Mouse (Mus musculus): ENCODE data around the gene Cox6b2.
"Not testable (repeated sequence)": the region's sequence is repeated elsewhere in the genome, so short reads cannot be mapped to it uniquely, and the experiment has no call there.

Cox6b2 gene

DNA sequence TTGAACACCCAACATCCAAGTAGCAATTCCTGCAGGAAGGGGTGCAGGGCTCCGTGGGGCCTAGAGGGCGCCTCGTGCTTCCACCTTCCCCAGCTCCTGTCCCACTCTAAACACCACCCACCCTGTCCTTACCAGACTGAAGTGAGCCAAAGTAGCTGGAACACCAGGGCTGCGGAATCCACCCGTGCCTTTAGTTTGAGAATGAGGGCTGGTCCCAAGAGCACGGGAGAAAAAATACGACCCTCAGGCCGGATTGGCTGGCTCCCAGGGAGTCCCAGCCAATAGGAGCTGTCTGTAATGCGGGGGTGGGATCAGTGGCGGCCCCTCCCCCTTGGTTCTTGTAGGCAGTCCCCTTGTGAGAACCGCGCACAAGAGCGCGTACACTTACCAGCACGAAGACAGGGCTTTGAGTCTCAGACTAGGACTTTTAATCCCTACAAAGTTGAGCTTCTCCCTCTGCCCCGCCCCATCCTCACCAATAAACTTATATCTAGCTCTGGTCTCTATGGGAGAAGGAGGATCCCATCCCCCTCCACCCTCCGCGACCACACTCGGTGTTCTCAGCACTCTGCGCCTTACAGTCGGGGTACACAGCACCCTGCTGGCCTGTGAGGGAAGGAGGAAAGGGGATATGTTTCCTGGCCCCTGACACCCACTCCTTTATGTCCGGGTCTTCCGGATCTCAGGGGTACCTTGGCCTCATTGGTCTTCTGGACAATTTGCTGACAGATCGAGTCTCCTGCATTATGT lies at the start of gene Cox6b2:
Cox6b2 (minus strand) TSS at position 274 of the 750 bp plus-strand sequence.
- DNase-seq, result peak; percentile 94

GRCm38 (mm10) chr7:4802247-4802646 lies 49.4 kb upstream of the Cox6b2 start:
- DNase-seq, result no peak

- peak; percentile 44 for DNase-seq
Measured at GRCm38 (mm10) chr7:4795767-4796433, 43.0 kb upstream of the Cox6b2 start.

DNA sequence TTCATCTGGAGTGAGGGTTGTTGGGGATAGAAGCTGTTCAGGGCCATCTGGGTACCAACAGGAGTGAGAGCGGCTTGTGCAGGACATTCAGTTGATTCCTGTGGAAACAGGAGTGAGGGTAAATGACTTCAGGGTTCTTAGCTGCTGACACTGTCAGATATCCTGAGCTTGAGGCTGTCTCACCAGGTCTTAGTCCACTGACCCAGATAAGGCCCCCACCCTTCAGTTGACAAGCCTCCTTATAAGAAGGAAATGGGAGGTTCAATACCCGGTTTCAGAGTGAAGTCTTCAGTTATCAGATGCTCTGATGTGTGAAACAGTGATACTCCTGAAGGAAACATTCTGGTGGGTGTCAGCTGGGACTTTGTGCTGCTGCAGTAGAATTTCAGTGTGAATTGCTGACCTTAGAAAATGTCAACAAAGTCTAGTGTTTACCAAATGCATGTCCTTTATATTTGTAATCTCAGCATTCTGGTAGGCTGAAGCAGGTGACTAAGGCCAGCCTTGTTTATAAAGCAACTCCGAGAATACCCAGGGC lies 41.8 kb upstream of the Cox6b2 start:
- DNase-seq, result no peak

DNA sequence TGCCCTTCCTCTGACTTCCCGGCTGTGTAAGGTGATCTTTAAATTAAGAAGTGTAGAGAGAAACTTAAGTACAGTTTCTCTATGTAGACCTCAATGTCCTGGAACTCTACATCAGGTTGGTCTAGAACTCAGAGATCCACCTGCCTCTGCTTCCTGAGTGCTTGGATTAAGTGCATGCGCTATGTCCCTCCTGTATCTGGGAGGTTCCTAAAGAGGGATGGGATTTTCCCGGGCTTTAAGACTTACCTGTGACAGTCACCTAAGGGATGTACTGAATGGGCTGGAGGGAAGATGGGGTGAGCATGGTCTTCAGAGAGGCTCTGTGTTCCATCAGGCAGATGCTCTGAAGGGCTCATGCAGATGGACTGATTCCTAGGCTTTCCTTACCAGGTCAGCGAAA lies 40.8 kb upstream of the Cox6b2 start:
- DNase-seq, result no peak

- DNase-seq, result not testable (repeated sequence)
Measured at GRCm38 (mm10) chr7:4793248-4793647, 40.4 kb upstream of the Cox6b2 start.

DNA sequence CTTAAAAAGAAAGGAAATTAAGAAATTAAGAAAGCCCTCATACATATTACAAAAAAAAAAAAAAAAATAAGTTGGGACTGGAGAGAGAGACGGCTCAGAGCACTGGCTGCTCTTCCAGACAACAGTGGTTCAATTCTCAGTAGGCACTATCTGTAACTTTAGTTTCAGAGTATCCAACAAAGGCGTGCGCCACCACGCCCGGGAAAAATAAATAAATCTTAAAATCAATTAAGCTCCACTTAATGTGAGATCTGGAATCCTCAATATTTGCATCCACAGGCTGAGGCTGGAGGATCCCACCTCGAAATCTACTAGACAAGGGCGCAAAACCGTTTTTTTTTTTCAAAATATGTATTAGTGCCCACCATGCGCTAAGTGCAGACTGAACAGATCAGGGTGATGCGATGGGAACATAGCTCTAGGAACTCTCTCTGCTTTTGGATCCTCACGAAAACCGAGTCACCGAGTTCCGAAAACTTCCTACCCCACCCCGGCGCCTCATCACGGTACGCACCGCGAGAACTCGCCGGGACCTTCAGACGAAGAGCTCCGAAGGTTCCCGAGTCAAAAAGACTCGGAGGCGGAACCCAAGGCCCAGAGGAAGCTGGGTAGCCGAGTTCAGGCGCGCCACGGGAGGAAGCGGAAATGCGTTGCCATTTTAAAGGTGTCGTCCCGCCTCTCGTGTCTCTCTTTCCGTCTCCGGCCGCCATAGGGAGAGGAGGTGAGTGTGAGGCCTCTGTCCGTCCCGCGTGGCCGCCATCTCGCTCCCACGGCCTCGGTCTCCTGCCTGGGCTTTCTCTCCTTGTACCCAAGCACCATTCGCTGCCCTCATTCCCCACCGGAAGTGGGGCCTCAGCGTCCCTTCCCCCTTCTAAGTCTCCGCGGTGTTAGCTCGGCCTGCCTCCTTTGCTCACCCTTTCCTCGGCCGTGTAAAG lies 39.7 kb upstream of the Cox6b2 start, which contains the start of gene Rpl28:
Rpl28 (plus strand) TSS at position 597 of the 935 bp plus-strand sequence.
- DNase-seq, result peak; percentile 98

DNA sequence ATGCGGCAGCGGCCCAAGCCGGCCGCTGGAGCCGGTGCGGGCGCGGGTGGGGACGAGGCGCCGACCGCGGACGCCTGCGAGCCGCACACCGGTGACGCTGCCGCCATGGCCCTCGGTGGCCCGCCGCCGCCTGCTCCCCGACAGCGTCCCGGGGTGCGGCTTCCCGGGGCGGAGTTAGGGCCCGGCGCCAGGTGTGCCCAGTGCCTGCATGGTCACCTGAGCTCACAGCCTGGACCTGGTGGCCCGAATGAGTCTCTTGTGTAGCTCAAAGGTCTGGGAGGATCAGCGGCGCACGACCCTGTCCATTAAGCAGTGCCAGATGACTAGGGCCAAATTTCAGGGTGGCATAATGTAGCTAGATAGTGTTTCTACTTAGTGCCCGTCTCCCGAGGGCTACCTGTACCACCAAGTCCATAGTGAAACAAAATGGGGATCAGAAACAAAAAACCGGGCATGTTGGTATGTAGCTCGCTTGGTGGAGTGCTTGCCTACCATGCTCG lies 36.6 kb upstream of the Cox6b2 start, which contains the start of gene Tmem238:
Tmem238 (minus strand) TSS at position 221 of the 500 bp plus-strand sequence.
- DNase-seq, result peak; percentile 79

- DNase-seq, result peak; percentile 65
Measured at GRCm38 (mm10) chr7:4788499-4789435, 35.9 kb upstream of the Cox6b2 start.

GRCm38 (mm10) chr7:4783667-4784268 lies 30.9 kb upstream of the Cox6b2 start:
- DNase-seq, result no peak

DNA sequence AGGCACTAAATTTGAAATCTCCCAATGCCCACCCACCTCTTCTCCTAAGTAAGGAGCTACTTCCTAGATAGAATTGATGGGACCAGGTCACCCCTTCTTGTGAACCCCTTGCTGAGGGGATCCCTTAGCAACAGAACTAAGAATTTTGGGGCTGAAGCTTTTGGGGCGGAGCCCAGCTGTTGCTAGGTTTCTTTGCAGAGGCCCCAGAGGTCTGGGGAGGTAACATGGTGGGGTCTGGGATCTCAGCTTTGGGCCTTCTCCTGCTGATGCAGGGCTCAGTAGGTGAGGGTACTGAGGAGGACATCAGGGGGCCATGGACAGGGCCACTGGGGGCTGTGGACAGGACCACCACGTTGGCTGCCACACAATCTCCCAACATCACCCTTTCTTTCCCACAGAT lies 29.9 kb upstream of the Cox6b2 start, which contains the start of the genes Il11 and Tmem190:
Il11 (minus strand) TSS at position 101 of the 400 bp plus-strand sequence.
Tmem190 (plus strand) TSS at position 179 of the 400 bp plus-strand sequence.
- no peak for DNase-seq

- no peak for DNase-seq
Measured at GRCm38 (mm10) chr7:4782130-4782529, 29.2 kb upstream of the Cox6b2 start.

- DNase-seq, result no peak
Measured at GRCm38 (mm10) chr7:4779921-4780320, 27.0 kb upstream of the Cox6b2 start.

- no peak for DNase-seq
Measured at GRCm38 (mm10) chr7:4777851-4778637, 25.1 kb upstream of the Cox6b2 start.

DNA sequence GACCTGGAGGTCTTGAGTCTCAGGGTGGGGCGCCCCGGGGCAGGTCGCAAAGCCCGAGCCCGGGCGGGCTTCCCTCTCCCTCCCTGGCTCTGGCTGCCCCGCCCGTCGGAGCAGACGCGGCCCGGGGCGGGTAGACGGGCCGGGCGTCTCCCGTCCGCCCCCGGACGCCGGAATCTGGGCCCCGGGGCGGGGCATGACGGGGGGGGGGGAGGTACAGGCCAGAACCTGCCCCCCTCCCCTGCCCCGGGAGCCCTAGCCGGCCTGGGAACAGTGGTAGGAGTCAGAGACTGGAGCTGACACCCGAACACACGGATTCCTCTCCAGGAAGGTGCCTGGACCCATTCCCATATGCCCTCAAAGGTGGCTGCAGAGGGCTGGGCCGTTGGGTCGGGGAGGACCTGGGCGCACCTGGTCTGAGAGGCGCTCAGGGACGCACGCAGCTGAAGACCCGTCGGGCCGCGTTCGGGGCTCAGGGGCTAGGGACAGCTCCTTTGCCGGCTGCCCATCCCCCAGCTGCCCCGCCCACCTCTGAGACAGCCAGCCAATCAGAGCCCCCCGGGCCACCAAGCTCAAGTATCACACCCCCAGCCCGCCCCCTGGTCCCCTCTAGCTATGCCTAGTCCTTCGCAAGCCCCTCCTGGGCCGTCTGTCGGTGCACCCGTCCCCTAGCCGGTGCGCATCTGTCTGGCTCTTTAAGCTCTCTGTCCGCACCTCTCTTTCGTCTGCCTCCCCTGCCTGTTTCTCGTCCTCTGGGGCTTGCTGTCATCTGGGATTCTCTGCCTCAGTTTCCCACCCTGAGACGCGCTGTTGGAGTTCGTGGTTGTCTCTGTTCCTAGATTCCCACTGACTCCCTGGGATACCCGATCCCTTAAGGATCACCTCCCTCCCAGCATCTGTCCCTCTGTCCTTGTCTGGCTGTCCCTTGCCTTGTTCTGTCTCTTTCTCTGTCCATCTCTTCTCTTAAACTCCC lies 24.3 kb upstream of the Cox6b2 start:
- peak; percentile 75 for DNase-seq

DNA sequence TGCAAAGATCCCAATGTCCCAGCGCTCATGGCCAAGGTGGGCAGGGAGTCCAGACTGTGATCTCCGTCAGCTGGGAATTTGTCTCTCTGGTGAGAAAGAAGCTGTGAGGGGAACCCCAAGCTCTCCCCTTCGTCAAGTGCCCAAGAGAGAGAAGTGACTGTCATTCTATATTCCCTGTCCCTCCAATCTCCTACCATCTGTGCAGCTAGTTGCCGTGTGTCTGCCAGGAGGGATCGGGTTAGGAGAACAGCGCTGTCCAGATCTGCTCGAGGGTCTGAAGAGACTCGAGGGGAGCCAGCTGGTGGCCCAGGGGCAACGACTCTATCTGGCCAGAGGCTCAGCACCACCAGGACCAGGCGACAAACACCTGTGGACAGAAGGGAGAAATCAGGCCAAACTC lies 23.2 kb upstream of the Cox6b2 start:
- DNase-seq, result no peak

- no peak for DNase-seq
Measured at GRCm38 (mm10) chr7:4771202-4771601, 18.3 kb upstream of the Cox6b2 start, which contains the start of gene Fam71e2. Gene Fam71e2, minus strand, starts transcription at chr7:4771302.

DNA sequence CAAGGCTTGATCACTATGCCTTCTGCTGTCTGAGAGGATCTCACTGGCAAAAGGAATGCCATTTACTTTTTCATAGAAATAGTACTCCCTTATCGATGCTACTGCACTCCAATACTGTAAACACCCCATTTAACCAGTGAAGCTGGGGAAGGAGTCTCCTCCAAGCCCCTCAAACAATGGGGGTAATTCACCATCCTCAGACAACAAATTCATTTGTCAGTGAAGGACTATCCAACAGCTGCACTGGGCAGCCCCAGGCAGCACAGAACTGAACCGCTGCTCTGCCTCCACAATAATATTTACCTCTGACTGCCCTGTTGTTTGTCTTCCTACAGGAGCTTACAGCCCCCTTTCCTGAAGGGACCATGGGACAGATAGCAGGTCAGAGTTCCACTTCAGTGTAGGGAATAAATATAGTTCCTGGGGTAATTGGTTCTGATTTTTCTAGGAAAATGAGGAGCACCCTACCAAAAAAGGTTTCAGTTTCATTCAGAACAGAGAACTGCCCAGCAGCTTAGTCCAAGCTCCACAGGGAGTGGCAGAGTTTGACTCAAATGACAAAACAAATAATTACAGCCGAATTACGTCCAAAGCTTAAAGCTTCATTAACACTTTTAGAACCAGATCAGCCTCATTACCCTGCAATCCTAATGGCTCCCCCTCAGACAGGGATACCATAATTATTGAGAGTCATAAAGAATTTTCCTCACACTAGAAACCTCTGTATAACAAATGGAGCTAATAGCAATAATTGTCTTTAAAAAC lies 12.2 kb upstream of the Cox6b2 start:
- no peak for DNase-seq

Data from lung, postnatal 10 days (tissue).